Mouse (Mus musculus): ENCODE data around the gene Grin2d.
A peak's percentile ranks its signal among the peaks of the same experiment; 100 is the strongest.

The Grin2d gene

GRCm38 (mm10) chr7:45897258-45897757, 19.1 kb upstream of the Grin2d start:
- no peak for DNase-seq

- peak; percentile 100 for DNase-seq
These were observed 18.5 kb upstream of the Grin2d start, which contains the start of the genes Syngr4 and Tmem143 for GRCm38 (mm10) chr7:45896517-45897257. TSS of gene Syngr4 (minus strand) at chr7:45896714. TSS of gene Tmem143 (plus strand) at chr7:45896941.

- peak; percentile 93 for DNase-seq
These were observed 17.8 kb upstream of the Grin2d start for GRCm38 (mm10) chr7:45895931-45896516.

GRCm38 (mm10) chr7:45892651-45893050, 14.5 kb upstream of the Grin2d start:
- DNase-seq, result no peak

GRCm38 (mm10) chr7:45887246-45887645, 9.1 kb upstream of the Grin2d start:
- no peak for DNase-seq

- DNase-seq, result no peak
These were observed 2.8 kb upstream of the Grin2d start for GRCm38 (mm10) chr7:45881011-45881410.

GRCm38 (mm10) chr7:45880531-45880930, 2.4 kb upstream of the Grin2d start:
- DNase-seq, result no peak

GRCm38 (mm10) chr7:45876895-45877294, 1.3 kb downstream of the Grin2d start:
- DNase-seq, result no peak

GRCm38 (mm10) chr7:45873061-45873947, 4.9 kb downstream of the Grin2d start:
- DNase-seq, result peak; percentile 97

GRCm38 (mm10) chr7:45872624-45873023, 5.6 kb downstream of the Grin2d start, which contains the start of gene Kdelr1:
TSS of gene Kdelr1 (plus strand) at chr7:45872772.
- peak; percentile 99 for DNase-seq

- peak; percentile 91 for DNase-seq
These were observed 7.7 kb downstream of the Grin2d start for GRCm38 (mm10) chr7:45870282-45871058.

GRCm38 (mm10) chr7:45869787-45870186, 8.4 kb downstream of the Grin2d start:
- DNase-seq, result peak; percentile 94

GRCm38 (mm10) chr7:45869107-45869670, 9.0 kb downstream of the Grin2d start:
- no peak for DNase-seq

GRCm38 (mm10) chr7:45867871-45868270, 10.3 kb downstream of the Grin2d start:
- DNase-seq, result no peak

GRCm38 (mm10) chr7:45865925-45866910, 12.0 kb downstream of the Grin2d start:
- peak; percentile 100 for DNase-seq

GRCm38 (mm10) chr7:45864435-45864834, 13.7 kb downstream of the Grin2d start:
- DNase-seq, result peak; percentile 83

GRCm38 (mm10) chr7:45862804-45863203, 15.4 kb downstream of the Grin2d start:
- DNase-seq, result no peak

- no peak for DNase-seq
These were observed 19.2 kb downstream of the Grin2d start for GRCm38 (mm10) chr7:45859008-45859407.

GRCm38 (mm10) chr7:45856950-45857901, 21.0 kb downstream of the Grin2d start:
- peak; percentile 93 for DNase-seq

Data from heart, adult 11 months (tissue).